Mouse (Mus musculus): ENCODE measurements at regions not wholly inside any gene's neighbourhood (a gene's known extent, or its start where the extent isn't known, plus 50 kb on each side); places are given as distances from the start of the nearest gene placed in this dataset.

GRCm38 (mm10) chr14:61665815-61666214, 58.6 kb downstream of the Kcnrg start:
- ATAC-seq (replicated peaks; ENCODE audit: poor library complexity): peak; percentile 90

GRCm38 (mm10) chr14:61673184-61673583, 65.9 kb downstream of the Kcnrg start:
- no peak for ATAC-seq (replicated peaks; ENCODE audit: poor library complexity)

GRCm38 (mm10) chr14:61678107-61678506, 70.8 kb downstream of the Kcnrg start:
- no peak for ATAC-seq (replicated peaks; ENCODE audit: poor library complexity)

DNA sequence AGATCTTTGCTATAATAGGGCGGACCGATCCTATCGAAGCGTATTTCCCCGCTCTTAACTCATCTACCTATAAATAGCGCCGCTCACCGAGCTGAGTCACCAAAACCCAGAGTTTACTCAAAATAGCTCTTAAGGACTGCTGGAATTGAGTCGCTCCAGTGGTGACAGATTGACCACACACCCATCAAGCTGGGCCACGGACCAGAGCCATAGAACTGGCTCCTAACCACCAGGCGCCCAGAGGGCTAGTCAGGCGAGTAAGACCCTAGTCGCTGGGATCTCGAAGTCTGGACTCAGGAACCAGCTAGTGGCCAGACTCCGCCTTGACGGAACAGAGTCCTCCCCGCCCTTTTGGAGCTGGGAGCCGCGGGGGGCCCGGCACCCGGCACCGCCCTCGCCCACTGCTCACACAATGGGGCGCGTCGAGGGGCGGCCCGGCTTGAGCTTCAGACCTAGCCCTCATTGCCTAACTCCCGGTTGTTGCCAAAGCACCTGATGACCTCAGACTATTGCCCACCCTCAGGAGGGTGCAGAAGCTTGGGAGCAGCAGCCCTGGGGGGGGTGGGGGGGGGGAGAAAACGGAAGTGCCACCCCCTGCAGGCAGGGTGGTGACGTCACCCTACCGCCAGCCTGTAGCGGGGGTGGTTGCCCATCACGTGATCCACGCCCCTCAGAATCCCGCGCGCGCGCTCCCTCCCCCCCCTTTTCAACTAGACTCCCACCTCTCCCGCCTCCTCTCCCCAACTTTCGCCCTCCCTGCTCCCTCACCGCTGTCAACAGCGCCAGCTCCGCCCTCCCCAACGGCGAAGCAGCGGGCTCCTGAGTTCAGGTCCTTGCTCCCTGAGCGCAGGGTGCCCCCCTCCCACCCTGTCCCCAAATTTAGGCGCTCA, 73.8 kb downstream of the Kcnrg start:
- peak; percentile 66 for ATAC-seq (replicated peaks; ENCODE audit: poor library complexity)

GRCm38 (mm10) chr14:61681708-61682701, 74.7 kb downstream of the Kcnrg start:
- peak; percentile 53 for ATAC-seq (replicated peaks; ENCODE audit: poor library complexity)

- peak; percentile 15 for ATAC-seq (replicated peaks; ENCODE audit: poor library complexity)
Measured at GRCm38 (mm10) chr14:61682721-61683355, 75.6 kb downstream of the Kcnrg start.

- no peak for ATAC-seq (replicated peaks; ENCODE audit: poor library complexity)
Measured at GRCm38 (mm10) chr14:61683356-61683740, 76.1 kb downstream of the Kcnrg start.

DNA sequence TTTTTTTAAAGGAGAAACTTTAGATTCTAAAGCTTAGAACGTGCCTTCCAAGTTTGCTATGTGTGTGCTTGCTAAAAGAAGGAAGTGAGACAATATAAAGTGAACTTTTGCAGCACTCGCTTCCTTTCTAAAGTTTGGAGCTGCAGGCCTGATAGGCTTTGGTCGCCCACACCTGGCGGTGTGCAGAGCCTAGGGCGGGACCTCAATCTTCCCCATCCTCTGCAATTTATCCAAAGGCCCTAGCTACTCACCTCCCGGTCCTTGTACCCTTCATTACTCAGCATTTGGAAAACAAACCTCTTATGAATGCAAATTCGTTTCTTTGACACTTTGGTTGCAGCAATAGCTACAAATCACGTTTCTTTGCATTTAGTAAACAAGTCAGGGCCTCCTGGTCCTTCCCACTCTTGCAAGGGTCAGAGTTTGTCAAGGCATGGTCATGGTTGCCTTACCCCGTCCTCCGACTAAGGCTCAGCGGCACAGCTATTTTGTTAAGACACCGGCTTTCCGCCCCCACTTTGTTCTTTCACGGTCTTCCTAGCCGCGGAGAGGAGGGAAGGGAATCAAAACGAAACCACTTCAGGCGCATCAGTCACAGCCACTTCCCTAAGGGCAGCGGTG, 76.6 kb downstream of the Kcnrg start:
- ATAC-seq (replicated peaks; ENCODE audit: poor library complexity): no peak

DNA sequence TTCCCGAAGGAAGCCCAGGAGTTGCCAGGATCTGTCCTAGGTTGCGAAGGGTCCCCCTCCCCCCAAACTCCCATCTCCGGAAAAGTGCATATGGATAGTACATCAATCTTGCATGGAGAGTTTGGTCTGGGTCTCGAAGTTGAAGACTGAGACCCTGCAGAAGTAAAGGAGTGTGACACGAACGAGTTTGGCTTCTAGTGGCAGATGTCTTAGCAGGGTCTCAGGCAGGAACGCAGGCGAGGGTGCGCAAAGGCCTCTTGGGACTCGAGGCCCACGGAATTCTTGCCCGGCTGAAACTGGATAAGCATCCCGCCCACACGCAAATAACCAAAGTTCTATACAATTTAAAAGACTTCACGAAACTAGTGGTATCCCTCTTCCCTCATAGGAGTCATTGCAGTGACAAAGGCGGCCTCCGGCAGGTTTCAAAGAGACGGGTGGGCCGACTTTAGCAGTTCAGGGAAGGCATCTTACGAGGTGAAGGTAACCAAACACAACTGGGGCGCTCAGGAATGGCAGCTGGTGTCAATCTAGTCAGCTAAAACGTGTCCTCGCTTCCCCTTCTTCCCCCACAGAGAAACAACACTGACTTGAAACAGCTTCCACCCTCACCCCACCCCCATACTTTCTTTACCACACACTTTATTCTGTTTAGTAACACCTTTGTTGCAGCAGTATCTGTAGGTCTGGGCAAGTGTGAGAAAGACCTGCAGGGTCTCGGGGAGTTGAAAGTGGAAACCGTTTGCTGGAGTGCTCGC, 77.4 kb downstream of the Kcnrg start:
- no peak for ATAC-seq (replicated peaks; ENCODE audit: poor library complexity)

DNA sequence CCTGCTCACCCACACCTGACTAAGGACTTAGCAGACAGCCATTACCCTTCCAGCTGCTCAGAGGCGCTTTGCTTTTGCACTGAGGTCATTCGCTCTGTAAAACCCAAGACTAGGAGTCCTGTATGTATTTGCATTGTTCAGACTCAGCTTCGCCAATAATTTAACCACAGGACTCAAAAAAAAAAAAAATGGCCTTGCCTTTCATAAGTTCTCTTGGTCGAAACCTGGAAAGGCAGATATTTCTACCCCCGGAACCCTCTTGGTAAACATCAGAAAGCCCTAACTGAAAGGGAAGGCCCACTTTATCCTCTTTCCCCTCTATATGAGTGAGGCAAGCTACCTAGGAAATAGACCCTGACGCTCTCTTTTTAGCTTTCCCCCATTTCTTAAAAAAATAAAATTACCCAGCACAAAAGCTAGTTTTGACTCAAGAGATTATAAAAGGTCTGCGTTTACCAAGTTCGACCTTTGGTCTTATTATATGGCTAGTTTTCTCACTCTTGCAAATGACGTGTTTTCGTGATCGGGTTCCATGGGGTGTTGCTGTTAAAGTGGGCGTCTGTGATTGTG, 78.1 kb downstream of the Kcnrg start:
- ATAC-seq (replicated peaks; ENCODE audit: poor library complexity): no peak

DNA sequence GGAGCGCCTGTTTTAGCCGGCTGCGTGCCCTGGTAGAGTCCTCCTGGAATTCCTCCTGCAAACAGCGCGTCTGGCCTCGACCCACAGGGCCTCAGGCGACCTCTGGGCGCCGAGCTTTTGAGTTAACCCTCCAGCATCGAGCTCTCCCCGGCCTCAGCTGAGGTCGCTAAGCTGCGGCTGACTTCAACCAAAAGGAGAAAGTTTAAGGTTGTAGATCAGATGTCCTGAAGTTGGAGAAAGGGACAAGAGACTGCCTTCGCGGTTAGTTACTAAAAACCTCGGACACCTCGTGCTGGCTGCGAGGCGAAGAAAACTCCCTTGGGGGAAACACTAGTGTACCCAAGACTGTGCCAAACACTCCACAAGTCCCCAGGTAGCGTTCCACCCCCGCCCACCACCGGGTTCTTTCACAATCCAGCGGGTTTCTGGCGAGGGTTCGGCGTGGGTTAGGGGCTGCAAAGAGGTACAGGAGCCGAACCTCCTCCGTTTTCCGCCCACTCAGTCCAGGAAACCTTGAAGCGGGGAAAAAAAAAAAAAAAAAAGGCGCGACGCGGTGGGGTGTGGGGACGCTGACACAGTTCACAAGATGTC, 78.9 kb downstream of the Kcnrg start:
- no peak for ATAC-seq (replicated peaks; ENCODE audit: poor library complexity)

GRCm38 (mm10) chr14:61686821-61687341, 79.6 kb downstream of the Kcnrg start:
- ATAC-seq (replicated peaks; ENCODE audit: poor library complexity): no peak

- no peak for ATAC-seq (replicated peaks; ENCODE audit: poor library complexity)
Measured at GRCm38 (mm10) chr14:61687346-61688012, 80.2 kb downstream of the Kcnrg start.

DNA sequence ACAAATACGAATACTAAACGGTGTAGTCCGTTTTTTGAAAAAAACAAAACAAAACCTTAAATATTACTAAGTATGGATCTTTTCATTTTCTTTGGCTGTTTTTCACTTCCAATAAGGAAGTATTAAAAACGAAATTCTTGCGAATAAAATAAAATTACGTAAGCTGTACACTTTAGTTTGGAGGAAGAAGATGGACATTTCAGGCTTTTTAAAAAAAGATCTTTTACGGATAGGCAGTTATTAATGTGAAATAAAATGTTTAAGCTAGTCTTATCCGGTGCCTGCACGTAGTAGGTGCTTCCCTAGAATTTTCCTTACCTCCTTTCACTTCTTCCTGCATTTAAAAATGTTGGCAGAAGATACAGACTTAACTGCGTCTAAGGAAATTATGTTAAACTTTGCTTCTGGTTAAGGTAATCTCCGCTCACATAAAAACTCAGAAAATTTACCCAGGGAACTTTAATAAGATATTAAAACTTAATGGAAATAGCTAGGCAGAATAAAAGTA, 80.8 kb downstream of the Kcnrg start:
- no peak for ATAC-seq (replicated peaks; ENCODE audit: poor library complexity)

DNA sequence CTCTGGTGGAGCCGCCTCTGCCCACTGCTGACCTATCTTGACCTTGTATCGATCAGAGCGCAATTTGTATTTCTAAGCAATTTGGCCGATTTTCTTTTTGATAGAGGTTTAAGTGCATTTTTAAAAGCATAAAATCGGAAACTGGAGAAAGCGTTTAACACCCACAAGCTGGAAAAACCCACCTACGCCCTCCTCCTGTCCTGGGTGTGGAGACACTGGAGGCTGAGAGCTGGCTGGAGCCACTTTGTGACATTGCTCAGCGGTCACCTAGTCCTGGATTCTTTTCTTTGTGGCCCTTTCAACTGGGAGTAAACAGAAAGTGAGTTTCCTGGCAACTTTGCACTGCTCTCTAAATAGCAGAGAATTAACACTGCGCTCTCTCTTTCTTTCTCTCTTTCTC, 81.4 kb downstream of the Kcnrg start:
- ATAC-seq (replicated peaks; ENCODE audit: poor library complexity): no peak

- ATAC-seq (replicated peaks; ENCODE audit: poor library complexity): no peak
Measured at GRCm38 (mm10) chr14:61689281-61689680, 82.0 kb downstream of the Kcnrg start.

GRCm38 (mm10) chr14:61689776-61690175, 82.5 kb downstream of the Kcnrg start:
- ATAC-seq (replicated peaks; ENCODE audit: poor library complexity): no peak

DNA sequence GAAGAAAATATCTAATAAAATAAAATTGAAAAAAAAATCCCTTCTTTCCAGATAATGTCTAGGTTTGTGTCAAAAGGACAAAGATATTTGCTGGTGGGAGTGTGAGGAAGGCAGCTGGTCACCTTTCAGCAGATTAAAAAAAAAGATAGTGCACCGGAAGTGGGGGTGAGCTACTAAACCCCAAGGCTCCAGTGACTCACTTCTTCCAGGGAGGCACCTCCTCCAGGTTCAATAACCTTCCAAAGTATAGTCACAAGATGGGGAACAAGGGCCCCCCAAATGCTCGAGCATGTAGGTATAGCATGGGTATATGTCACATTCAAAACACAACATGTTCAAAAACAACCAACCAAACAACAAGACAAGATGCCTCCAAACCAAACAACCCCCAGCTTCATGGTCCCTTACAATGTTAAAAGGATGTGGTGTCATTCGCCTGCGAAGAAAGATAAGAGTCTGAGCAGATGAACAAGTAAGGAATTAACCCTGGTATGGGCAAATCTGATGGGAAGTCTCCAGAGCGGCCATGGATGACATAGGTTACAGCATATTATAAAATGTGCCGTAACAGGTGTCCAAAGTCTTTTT, 84.6 kb downstream of the Kcnrg start:
- ATAC-seq (replicated peaks; ENCODE audit: poor library complexity): no peak
